Mouse (Mus musculus) adrenal gland, postnatal 36 days (tissue): Measurements from ENCODE around the gene 1700092M07Rik. TPM values are rescaled to one million over a fixed set of nuclear protein-coding genes. Genes with fewer than 3 reads are reported as not detected.
A peak's percentile ranks its signal among the peaks of the same experiment; 100 is the strongest.

Experiments used
- DNase-seq, 2 experiments: peaks; one replicate each; pipeline ENCODE4 v3.0.0; 2021; ENCODE audit warnings: mixed read lengths in 1 of 2
- long read RNA-seq, 2 experiments: library from polyadenylated mRNA; stranded (forward); transcript quantifications; one replicate each; pipeline ENCODE4 v2.0.0; 2021; ENCODE audit warnings: borderline sequencing depth in 2 of 2
- total RNA-seq, 2 experiments: library from RNA; stranded (reverse); gene quantifications; 2 replicates each; pipeline ENCODE4 v1.2.3; 2021

The 1700092M07Rik gene
- 1 to 10 TPM in 1 of 2 experiments, under 1 TPM in 1; 0.82 to 1.0 TPM for total RNA-seq
- long read RNA-seq, experiment 1 = 0 reads
- long read RNA-seq, experiment 2 = 0 reads

- DNase-seq = no peak
Observed at GRCm38 (mm10) chr19:8740603-8741002, at the start of gene 1700092M07Rik. TSS of gene 1700092M07Rik (plus strand) at chr19:8740718.

DNA sequence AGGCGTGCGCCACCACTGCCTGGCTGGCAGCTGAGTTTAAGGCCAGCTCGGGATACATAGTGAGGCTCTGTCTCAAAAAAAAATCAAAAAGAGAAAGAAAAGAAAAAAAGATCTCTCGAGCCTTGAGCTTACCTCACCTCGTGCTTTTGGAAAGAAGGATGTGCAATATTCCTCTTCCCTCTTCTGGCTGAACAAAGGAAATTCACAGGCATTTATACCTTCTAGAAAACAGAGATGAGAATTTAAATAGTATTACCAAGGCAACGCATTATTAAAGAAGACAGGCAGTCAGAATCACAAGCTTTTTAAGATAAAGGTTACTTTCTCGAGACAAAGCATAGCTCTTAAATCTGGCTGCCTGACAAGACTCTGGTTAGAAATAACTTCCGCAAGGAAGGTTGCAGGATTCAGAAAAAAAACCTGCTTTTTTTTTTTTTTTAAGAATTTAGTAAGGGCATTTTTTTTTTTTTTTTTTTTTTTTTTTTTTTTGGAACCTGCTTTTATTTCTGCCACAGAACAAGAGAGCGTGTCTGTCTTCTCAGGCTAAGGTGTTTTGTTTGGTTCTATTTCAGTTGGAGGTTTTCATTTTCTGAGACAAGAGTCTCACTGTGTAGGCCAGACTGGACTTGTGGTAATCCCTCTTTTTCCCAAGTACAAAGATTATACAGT, 48.5 kb upstream of the 1700092M07Rik start:
- DNase-seq = no peak

DNA sequence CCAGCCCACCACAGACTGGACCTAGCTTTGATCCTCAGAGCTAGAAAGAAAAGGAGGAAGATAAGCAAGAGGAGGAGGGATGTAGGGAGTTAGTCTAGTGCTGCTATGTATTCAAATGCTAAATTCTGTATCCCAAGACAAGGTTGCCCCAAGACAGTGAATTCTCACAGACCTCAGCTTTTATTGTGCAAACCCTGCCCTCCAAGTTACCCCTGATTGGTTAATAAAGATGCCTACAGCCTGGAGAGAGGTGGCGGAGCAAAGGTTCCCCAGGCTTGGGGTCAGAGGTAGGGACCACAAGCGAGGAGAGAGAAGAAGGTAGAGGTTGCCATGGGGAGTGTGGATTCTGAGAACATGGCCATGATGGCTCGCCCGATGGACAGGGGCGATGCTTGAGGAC, 47.8 kb upstream of the 1700092M07Rik start:
- DNase-seq = no peak

DNA sequence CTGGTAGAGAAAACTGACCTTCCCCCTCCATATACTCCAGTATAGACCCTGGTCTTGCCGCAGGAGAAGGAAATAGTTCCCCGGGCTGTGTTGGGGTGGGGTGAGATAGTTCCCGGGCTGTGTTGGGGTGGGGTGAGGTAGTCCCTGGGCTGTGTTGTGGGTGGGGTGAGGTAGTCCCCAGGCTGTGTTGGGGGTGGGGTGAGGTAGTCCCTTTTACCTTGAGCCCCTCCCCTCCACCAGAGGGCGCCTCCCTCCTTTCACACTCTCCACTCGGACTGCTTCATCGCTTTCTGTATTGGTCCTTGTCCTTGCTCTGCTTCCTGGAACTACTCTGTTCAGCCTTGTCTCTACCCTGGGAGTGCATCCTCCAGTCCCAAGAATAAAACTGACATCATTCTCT, 45.2 kb upstream of the 1700092M07Rik start:
- peak; percentile 59 to 78 for DNase-seq

DNA sequence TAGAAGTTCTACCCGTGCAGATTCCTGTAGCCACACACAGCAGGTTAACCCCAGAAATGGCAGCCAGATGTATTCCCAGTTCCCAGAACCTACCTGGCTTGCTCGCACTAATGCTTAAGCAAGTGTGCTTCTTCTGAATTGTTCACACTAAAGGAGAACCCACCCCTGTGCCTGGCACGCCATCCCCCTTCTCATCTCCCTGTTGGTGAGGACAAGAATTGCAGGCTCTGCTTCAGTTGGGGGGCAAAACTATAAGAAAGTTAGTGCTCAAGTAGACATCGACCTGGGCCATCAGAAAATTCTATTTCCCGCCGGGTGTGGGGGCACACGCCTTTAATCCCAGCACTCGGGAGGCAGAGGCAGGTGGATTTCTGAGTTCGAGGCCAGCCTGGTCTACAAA, 40.9 kb upstream of the 1700092M07Rik start:
- no peak for DNase-seq

- peak; percentile 31 to 60 for DNase-seq
Observed at GRCm38 (mm10) chr19:8702458-8702857, 38.1 kb upstream of the 1700092M07Rik start.

DNA sequence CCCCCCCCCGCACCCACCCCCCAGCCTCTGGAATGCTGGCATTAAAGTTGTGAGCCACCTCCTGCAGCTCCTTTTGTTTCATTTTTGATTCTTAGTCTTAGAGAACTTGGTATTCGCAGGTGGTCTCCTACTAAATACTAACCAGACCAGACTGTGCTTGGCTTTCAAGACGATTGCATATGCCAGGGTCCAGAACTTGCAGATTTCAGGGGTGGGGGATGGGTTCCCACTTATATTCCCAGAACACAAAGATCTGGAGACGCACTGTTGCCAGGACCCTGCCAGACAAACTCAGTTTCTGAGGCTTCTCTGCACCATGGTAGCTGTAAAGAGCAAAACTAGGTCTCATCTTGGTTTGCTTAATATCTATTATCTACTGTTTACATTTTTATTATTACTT, 36.9 kb upstream of the 1700092M07Rik start:
- no peak for DNase-seq

GRCm38 (mm10) chr19:8705026-8705708, 35.4 kb upstream of the 1700092M07Rik start:
- no peak for DNase-seq

DNA sequence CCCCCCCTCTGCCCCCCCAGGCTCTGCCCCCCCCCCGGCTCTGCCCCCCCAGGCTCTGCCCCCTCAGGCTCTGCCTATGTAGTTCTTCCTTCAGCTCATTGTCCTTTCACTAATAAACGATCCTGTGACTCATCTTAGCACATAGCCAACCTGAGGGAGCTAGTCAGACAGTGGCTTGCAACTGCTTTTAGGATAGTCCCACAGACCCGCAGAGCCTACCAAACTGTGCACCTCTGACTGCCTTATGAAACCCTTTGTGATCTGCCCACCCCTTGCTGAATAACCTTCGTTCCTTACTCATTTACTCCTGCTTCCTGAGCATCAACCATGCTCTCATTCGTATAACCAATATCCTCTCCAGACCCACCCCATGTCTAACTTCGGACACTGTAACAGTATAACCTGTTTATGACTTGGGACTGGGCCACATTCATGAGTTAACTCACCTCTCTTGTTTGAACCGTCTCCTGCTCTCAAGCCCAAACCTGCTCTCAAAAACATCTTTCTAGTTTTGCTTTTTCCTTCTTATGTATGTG, 34.3 kb upstream of the 1700092M07Rik start:
- no peak for DNase-seq

GRCm38 (mm10) chr19:8706930-8707329, 33.6 kb upstream of the 1700092M07Rik start:
- DNase-seq = no peak

GRCm38 (mm10) chr19:8708954-8709353, 31.6 kb upstream of the 1700092M07Rik start:
- no peak for DNase-seq

DNA sequence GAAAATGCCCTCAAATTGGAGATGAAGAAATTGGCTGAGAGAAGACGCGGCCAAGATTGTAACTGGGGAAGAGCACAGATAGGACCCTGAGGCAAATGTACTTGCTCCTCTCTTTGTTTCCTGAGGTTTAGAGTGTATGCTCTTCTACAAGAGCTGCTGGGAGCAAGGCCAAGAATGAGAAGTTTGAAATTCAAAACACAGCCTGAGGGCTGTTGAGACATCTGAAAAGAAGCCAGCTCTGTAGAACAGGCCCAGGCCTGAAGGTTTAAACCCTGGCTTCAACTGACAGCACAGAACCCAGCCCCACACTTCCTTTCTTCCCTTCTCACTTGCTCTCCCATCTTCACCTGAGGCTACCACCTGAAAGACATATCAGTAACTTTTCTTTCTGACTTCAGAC, 30.5 kb upstream of the 1700092M07Rik start:
- no peak for DNase-seq

DNA sequence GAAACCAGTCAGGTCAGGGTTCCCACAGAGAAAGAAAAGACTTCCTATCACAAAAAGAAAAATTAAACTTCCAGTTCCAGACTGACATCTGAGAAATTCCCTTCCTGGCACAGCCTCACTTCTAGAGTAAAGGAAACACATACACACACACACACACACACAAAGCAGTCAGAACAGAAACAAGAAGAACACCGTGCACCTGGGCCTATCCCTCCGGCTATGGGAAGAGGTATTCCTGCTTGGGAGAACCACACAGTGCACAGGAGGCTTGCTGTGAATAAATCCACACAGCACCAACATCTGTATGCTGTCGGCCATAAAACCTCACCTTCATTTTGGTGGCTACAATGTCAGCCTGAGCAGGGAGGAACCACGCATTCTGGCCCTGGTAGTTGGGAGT, 29.0 kb upstream of the 1700092M07Rik start:
- DNase-seq = no peak

DNA sequence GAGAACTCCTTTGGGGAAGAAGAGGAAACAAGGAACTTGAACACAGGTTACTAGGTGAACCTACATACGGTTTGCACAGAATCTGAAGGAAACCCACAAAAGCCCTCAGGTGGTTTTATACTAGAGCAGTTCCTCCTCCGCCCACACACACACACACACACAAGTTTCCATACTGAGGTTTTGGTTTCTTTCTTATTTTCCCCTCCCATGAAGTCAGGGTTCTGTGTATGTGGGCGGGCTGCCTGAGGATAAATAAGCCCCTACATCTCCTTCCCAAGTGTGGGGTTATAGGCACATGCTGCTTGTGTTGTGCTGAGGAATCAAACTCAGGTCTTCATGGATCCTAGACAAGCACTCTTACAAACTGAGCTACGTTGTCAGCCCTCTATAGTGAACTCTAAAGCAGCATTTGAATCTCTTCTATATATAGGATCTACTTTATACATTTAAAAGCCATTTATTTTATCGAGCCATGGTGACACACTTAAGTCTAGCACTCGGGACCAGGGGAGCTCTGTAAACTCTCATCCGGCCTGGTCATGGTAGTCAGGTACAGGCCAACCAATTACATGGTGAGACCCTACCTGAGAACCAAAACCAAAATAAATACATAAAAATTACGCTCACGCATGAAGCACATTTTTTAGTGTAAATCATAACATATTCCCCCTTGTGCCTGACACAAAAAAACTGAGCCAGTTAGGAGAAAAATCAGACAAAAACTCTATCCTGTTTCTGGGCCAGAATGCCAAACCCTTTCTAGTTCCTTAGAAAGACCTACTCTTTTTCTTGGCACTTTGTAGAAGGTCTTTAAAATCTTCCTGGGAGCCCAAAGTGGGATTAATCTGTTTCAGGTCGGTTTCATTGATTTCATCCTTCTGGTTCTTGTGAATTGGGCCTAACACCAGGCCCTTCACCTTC, 28.3 kb upstream of the 1700092M07Rik start:
- no peak for DNase-seq

- DNase-seq = peak; percentile 79 to 85
Observed at GRCm38 (mm10) chr19:8712870-8713305, 27.6 kb upstream of the 1700092M07Rik start.

GRCm38 (mm10) chr19:8713306-8713996, 27.1 kb upstream of the 1700092M07Rik start:
- peak; percentile 95 to 96 for DNase-seq

DNA sequence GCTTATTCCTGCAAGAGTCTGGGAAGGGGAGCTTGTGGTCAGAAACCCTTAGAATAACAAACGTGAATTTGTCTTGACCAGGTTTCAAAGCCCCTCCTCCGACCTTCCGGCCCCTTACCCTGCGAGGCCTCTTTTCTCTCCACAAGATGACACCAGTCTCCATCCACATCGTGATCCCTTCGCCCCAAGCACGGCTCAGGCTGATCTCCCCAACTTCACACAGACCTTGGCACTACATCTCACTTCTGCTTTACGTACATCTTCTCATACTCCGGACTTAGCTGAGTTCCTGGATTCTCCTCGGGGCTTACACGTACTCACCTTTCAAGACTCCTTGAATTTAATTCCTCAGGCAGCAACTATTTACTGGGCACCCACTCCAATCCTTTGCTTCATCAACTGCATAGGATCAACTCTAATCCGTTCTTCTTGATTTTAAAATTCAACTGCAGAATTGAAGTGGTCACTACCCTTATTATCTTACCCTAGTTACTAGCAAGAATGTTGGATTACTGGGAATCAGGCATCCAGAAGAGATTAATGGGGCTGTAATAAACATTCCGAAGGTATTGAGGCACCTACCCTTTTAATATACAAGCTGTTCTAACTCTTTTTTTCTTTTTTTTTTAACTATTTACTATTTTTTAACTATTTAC, 26.4 kb upstream of the 1700092M07Rik start:
- DNase-seq = no peak

- DNase-seq = peak; percentile 29 to 39
Observed at GRCm38 (mm10) chr19:8714653-8715481, 25.7 kb upstream of the 1700092M07Rik start.

GRCm38 (mm10) chr19:8715868-8716766, 24.4 kb upstream of the 1700092M07Rik start:
- no peak for DNase-seq
